Mouse (Mus musculus) retina, adult 2 months (tissue): ENCODE measurements around the gene Adat2.

Experiments
- DNase-seq: peaks from one replicate; pipeline ENCODE4 v3.0.0-alpha.2; 2012; ENCODE audit warnings: low read depth, low spot score

Adat2 gene

DNA sequence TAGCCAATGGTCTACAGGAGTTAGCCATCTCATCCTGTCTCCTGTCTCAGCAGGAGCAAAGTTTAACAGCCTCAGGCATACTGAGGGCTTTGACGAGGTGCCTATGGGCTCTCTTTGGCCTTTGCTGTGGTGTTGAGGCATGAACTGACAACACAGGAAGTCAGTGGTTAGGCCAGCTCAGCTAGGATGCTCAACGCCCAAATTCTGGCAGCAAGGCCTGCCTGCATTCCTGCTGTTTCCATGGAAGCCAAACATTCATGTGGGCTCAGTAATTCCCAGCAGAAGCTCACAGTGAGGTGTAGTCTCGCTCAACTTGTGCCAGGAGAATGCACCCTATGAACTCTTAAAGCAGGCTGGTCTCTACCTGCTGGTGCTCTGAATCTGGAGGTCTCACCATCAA, 43.4 kb downstream of the Adat2 start:
- no peak for DNase-seq

DNA sequence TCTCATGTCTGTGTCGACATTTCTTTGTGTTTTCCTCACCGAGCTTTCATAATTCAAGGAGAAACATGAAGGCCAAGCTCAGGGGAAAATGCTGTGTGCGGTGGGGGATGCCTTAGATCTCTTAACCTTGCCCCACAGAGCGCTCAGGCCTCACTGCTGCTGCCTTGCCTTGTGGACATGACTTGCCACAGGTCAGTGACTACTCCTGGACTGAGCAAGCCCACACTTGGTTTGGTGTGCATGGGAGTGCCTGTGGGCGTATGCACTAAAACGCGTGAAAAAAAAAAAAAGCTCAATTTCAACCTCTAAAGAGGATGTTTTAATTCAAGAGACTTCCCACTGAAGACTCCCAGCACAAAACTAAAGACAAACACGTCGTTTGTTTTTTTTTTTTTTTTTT, 44.2 kb downstream of the Adat2 start:
- DNase-seq, result no peak

DNA sequence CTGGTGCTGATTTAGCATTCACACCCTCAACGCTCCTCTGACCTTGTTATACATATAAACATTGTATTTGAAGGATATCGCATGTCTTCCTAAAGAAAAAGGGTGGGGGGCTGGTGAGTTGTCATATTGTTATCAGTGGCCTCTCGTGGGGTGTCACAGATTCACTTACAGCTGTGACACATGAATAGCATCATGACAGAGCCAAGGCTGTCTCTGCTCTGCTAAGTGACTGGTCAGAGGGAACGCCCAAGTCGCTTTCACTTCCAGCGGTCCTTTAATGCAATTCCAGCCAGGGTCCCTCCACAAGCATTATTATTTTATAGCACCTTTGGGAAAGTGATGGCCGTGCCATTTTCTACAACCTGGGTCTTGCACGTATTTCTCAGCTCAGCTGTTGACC, 44.8 kb downstream of the Adat2 start:
- no peak for DNase-seq

DNA sequence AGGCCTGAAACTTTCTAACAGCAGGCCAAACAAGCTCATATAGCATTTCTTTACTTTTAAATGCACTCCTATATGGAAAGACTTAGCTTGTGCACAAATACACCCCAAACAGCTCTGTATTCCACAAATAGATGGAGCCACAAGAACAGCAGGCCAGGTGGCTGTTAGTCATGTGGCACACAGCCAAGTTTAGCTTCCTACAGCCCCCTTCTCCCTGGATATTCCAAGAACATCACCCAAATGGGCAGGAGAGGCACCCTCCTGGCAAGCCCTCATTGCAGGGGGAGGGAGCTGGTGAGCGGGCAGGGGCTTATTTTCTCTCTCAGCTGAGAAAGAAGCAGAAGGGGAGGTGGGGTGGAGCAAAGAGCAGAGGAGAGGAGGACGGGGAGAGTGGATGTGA, 48.2 kb downstream of the Adat2 start:
- no peak for DNase-seq
